Comparison of ENCODE assay signal across 22 mouse cellular contexts in genomic region chr5:101250474-101250873, GRCm38 (mm10).
DNase-seq lines count a peak whose midpoint lies in the region; ATAC-seq and TF ChIP-seq lines count a peak whose summit lies in the region.
"Had no signal": no experiment of that assay in that cellular context is flagged by ENCODE, and none has a peak within 500 bp of the region (broad histone marks: within the 10 kb centered on the region; RNA-seq: fewer than 3 reads in every experiment).

No protein-coding gene starts in this region.

- no peak for TF ChIP-seq CTCF in liver, postnatal 0 days (IDR thresholded peaks at IDR 0.05; ENCODE audit: low read depth)

- no peak for TF ChIP-seq EP300 in liver, postnatal 0 days (IDR thresholded peaks at IDR 0.05; ENCODE audit: low read depth)

- H3K4me1 ChIP-seq in liver, postnatal 0 days (ENCODE audit: insufficient read depth), result no peaks in the 10 kb centered on the region
- H3K4me1 ChIP-seq in liver, embryonic 12.5 days, result no peaks in the 10 kb centered on the region
- H3K4me1 ChIP-seq: embryonic facial prominence, embryonic 10.5 days; embryonic facial prominence, embryonic 12.5 days; forebrain, embryonic 13.5 days; forebrain, embryonic 15.5 days had no signal

- DNase-seq in adrenal gland, adult 2 months, result peak; percentile 52
- no peak for DNase-seq in adrenal gland, postnatal 25 days
- peak; percentile 13 for DNase-seq in adrenal gland, postnatal 14 days
- no peak for DNase-seq in adrenal gland, postnatal 4 days (ENCODE audit: low spot score in 2 of 2)
- DNase-seq in liver, postnatal 0 days, result no peak
- peak; percentile 7 for DNase-seq in Muller cell, postnatal 12 days (ENCODE audit: inconsistent ontology term)
- no peak for DNase-seq in testis, postnatal 10 days (ENCODE audit: low spot score)
- DNase-seq: cerebellum, adult 11-12 months; cerebellum, adult 2 months; cerebellum, adult 9-10 months; cerebellum, postnatal 10 days; cerebellum, postnatal 25 days; forebrain, postnatal 0 days had no signal

- H3K9me3 ChIP-seq in liver, postnatal 0 days (ENCODE audit: low read length), result no peaks in the 10 kb centered on the region
- no peaks in the 10 kb centered on the region for H3K9me3 ChIP-seq in liver, embryonic 12.5 days (replicated peaks)
- H3K9me3 ChIP-seq: embryonic facial prominence, embryonic 10.5 days; embryonic facial prominence, embryonic 12.5 days; forebrain, embryonic 13.5 days; forebrain, embryonic 15.5 days had no signal

- no peak overlapping the region for H3K9ac ChIP-seq in liver, postnatal 0 days (replicated peaks)
- no peak overlapping the region for H3K9ac ChIP-seq in liver, embryonic 12.5 days
- H3K9ac ChIP-seq: embryonic facial prominence, embryonic 12.5 days; forebrain, embryonic 13.5 days; forebrain, embryonic 15.5 days; forebrain, postnatal 0 days had no signal

- no peak overlapping the region for H3K4me3 ChIP-seq in liver, postnatal 0 days (ENCODE audit: low read depth, low read length)
- H3K4me3 ChIP-seq in liver, embryonic 12.5 days, result no peak overlapping the region
- H3K4me3 ChIP-seq: embryonic facial prominence, embryonic 10.5 days; embryonic facial prominence, embryonic 12.5 days; forebrain, embryonic 13.5 days; forebrain, embryonic 15.5 days had no signal

- no peaks in the 10 kb centered on the region for H3K27me3 ChIP-seq in liver, postnatal 0 days (ENCODE audit: insufficient read depth, low read length)
- no peaks in the 10 kb centered on the region for H3K27me3 ChIP-seq in liver, embryonic 12.5 days (replicated peaks)
- H3K27me3 ChIP-seq: CH12.LX; embryonic facial prominence, embryonic 12.5 days; forebrain, embryonic 13.5 days; forebrain, embryonic 15.5 days had no signal

- ATAC-seq in liver, postnatal 0 days, result peak; percentile 27; the same call in 1 of the 2 replicates
- no peak for ATAC-seq in liver, embryonic 12.5 days
- ATAC-seq: activated CD4-positive, CD25-positive, alpha-beta regulatory T cell, adult 4 months; CD4-positive, CD25-positive, alpha-beta regulatory T cell, adult 4 months; forebrain, embryonic 13.5 days; forebrain, embryonic 15.5 days; forebrain, postnatal 0 days had no signal

- 64% methylated on average over 3 of the region's 3 CpGs for WGBS in liver, postnatal 0 days (ENCODE audit: insufficient replicate concordance)
- WGBS in liver, embryonic 12.5 days (ENCODE audit: insufficient replicate concordance), result 61% methylated on average over 3 of the region's 3 CpGs

- no peak overlapping the region for H3K27ac ChIP-seq in liver, postnatal 0 days (ENCODE audit: low read depth)
- H3K27ac ChIP-seq in liver, embryonic 12.5 days, result no peak overlapping the region
- H3K27ac ChIP-seq: embryonic facial prominence, embryonic 10.5 days; embryonic facial prominence, embryonic 12.5 days; forebrain, embryonic 13.5 days; forebrain, embryonic 15.5 days had no signal

- H3K36me3 ChIP-seq in liver, postnatal 0 days (replicated peaks; ENCODE audit: insufficient read depth, low read length), result no peaks in the 10 kb centered on the region
- no peaks in the 10 kb centered on the region for H3K36me3 ChIP-seq in liver, embryonic 12.5 days
- H3K36me3 ChIP-seq: embryonic facial prominence, embryonic 10.5 days; embryonic facial prominence, embryonic 12.5 days; forebrain, embryonic 15.5 days; G1E had no signal

- no peak overlapping the region for H3K4me2 ChIP-seq in liver, postnatal 0 days (ENCODE audit: low read depth, low read length)
- no peak overlapping the region for H3K4me2 ChIP-seq in liver, embryonic 12.5 days
- H3K4me2 ChIP-seq: embryonic facial prominence, embryonic 12.5 days; forebrain, embryonic 13.5 days; forebrain, embryonic 15.5 days had no signal

Comparison
In these comparisons a context has a peak if more than half of its experiments do, and no peak if none do; other contexts are left out.
1. DNase-seq: peak in adrenal gland, adult 2 months (single experiment), adrenal gland, postnatal 14 days (single experiment) and Muller cell, postnatal 12 days (single experiment); none in adrenal gland, postnatal 25 days (single experiment), adrenal gland, postnatal 4 days (0 of 2), liver, postnatal 0 days (single experiment) and testis, postnatal 10 days (single experiment).